21 mouse cellular contexts compared by ENCODE assay signal in the genomic region with DNA sequence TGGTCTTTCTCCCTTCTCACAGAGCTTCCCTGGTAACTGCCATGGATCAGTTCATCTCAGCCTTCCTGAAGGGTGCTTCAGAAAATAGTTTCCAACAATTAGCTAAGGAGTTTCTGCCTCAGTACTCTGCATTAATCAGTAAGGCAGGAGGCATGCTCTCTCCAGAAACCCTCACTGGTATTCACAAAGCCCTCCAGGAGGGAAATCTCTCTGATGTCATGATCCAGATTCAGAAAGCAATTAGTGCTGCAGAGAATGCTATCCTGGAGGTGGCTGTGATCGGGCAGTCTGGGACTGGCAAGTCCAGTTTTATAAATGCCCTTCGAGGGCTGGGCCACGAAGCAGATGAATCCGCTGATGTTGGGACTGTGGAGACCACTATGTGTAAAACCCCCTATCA. TPM values are rescaled to one million over a fixed set of nuclear protein-coding genes. Genes with fewer than 3 reads are reported as not detected.
"Had no signal": no experiment of that assay in that cellular context is flagged by ENCODE, and none has a peak within 500 bp of the region (broad histone marks: within the 10 kb centered on the region; RNA-seq: fewer than 3 reads in every experiment).

No protein-coding gene starts in this region.

- DNase-seq: kidney, adult 8-10 months; kidney, postnatal 10 days; kidney, postnatal 36 days; left cerebral cortex, postnatal 4 days; liver, postnatal 0 days; lung, embryonic 14.5 days; thymus, postnatal 14 days; thymus, postnatal 4 days had no signal

- H3K27me3 ChIP-seq: kidney, embryonic 15.5 days; limb, embryonic 12.5 days; limb, embryonic 15.5 days; midbrain, embryonic 12.5 days; midbrain, embryonic 15.5 days; neural tube, embryonic 12.5 days; neural tube, embryonic 15.5 days; stomach, embryonic 15.5 days had no signal

- H3K4me2 ChIP-seq: kidney, embryonic 15.5 days; limb, embryonic 12.5 days; limb, embryonic 15.5 days; liver, embryonic 11.5 days; lung, embryonic 14.5 days; midbrain, embryonic 12.5 days; midbrain, embryonic 15.5 days; neural tube, embryonic 12.5 days; neural tube, embryonic 15.5 days; stomach, embryonic 15.5 days had no signal

- H3K9ac ChIP-seq: kidney, embryonic 15.5 days; limb, embryonic 12.5 days; limb, embryonic 15.5 days; liver, embryonic 14.5 days; liver, postnatal 0 days; lung, embryonic 14.5 days; midbrain, embryonic 12.5 days; midbrain, embryonic 15.5 days; neural tube, embryonic 12.5 days; neural tube, embryonic 15.5 days; stomach, embryonic 15.5 days had no signal

- H3K36me3 ChIP-seq: kidney, embryonic 15.5 days; limb, embryonic 12.5 days; limb, embryonic 15.5 days; midbrain, embryonic 12.5 days; midbrain, embryonic 15.5 days; neural tube, embryonic 12.5 days; neural tube, embryonic 15.5 days; stomach, embryonic 15.5 days had no signal

- H3K4me3 ChIP-seq: kidney, embryonic 15.5 days; limb, embryonic 12.5 days; limb, embryonic 15.5 days; midbrain, embryonic 12.5 days; midbrain, embryonic 15.5 days; neural tube, embryonic 12.5 days; neural tube, embryonic 15.5 days; stomach, embryonic 15.5 days had no signal

- H3K27ac ChIP-seq: kidney, embryonic 15.5 days; limb, embryonic 12.5 days; limb, embryonic 15.5 days; liver, embryonic 14.5 days; macrophage; midbrain, embryonic 12.5 days; midbrain, embryonic 15.5 days; neural tube, embryonic 12.5 days; neural tube, embryonic 15.5 days; stomach, embryonic 15.5 days had no signal

- ATAC-seq: liver, postnatal 0 days; lung, postnatal 0 days; midbrain, embryonic 15.5 days had no signal

- H3K4me1 ChIP-seq: kidney, embryonic 15.5 days; limb, embryonic 12.5 days; limb, embryonic 15.5 days; midbrain, embryonic 12.5 days; midbrain, embryonic 15.5 days; neural tube, embryonic 12.5 days; neural tube, embryonic 15.5 days; stomach, embryonic 15.5 days had no signal

- H3K9me3 ChIP-seq: kidney, embryonic 15.5 days; limb, embryonic 12.5 days; limb, embryonic 15.5 days; midbrain, embryonic 12.5 days; midbrain, embryonic 15.5 days; neural tube, embryonic 12.5 days; neural tube, embryonic 15.5 days; stomach, embryonic 15.5 days had no signal

RNA-seq across cellular contexts. Expression of a gene that starts 19.3 kb away (rescaled TPM):
- polyA plus RNA-seq: kidney, embryonic 15.5 days; limb, embryonic 12.5 days; limb, embryonic 15.5 days; liver, embryonic 11.5 days; liver, embryonic 14.5 days; liver, postnatal 0 days; lung, embryonic 14.5 days; lung, postnatal 0 days; macrophage; midbrain, embryonic 12.5 days; midbrain, embryonic 15.5 days; neural tube, embryonic 12.5 days; neural tube, embryonic 15.5 days; small intestine, adult 2 months; stomach, embryonic 15.5 days had no signal

RNA-seq across cellular contexts. Expression of a gene that starts 31.4 kb away (rescaled TPM):
- polyA plus RNA-seq: kidney, embryonic 15.5 days; limb, embryonic 12.5 days; midbrain, embryonic 15.5 days; neural tube, embryonic 12.5 days had no signal

RNA-seq across cellular contexts. Expression of a gene that starts 46.7 kb away (rescaled TPM):
- polyA plus RNA-seq: kidney, embryonic 15.5 days; limb, embryonic 12.5 days; limb, embryonic 15.5 days; liver, embryonic 11.5 days; liver, embryonic 14.5 days; liver, postnatal 0 days; lung, embryonic 14.5 days; lung, postnatal 0 days; macrophage; midbrain, embryonic 12.5 days; midbrain, embryonic 15.5 days; neural tube, embryonic 12.5 days; neural tube, embryonic 15.5 days; small intestine, adult 2 months; stomach, embryonic 15.5 days had no signal
